7 mouse cellular contexts compared by ENCODE assay signal in genomic region chrX:136742241-136742640, GRCm38 (mm10). TPM values are rescaled to one million over a fixed set of nuclear protein-coding genes. Genes with fewer than 3 reads are reported as not detected.
DNase-seq lines count a peak whose midpoint lies in the region; ATAC-seq and TF ChIP-seq lines count a peak whose summit lies in the region.

No protein-coding gene starts in this region.

- TF ChIP-seq POLR2A in thymus, adult 2 months (IDR thresholded peaks at IDR 0.05; ENCODE audit: control insufficient read depth, extremely low read depth, insufficient read depth, low read length, poor library complexity), result no peak

- no peak for ATAC-seq in forebrain, embryonic 14.5 days
- ATAC-seq in midbrain, embryonic 15.5 days (replicated peaks), result no peak
- no peak for ATAC-seq in megakaryocyte-erythroid progenitor cell, adult 5-6 weeks (replicated peaks; ENCODE audit: low FRiP score, low TSS enrichment, poor library complexity, severe bottlenecking)

- H3K4me3 ChIP-seq in thymus, adult 2 months (ENCODE audit: control insufficient read depth, insufficient read depth, low read length), result peak overlapping the region; percentile 63
- H3K4me3 ChIP-seq in forebrain, embryonic 14.5 days (ENCODE audit: low read depth, low read length), result peak overlapping the region; percentile 52
- H3K4me3 ChIP-seq in midbrain, embryonic 15.5 days, result peak overlapping the region; percentile 52

- no peak for TF ChIP-seq CTCF in thymus, adult 2 months (IDR thresholded peaks at IDR 0.05; ENCODE audit: borderline replicate concordance, control insufficient read depth, extremely low read depth, insufficient read depth, low read length, poor library complexity)

- DNase-seq in thymus, adult 2 months, result peak; percentile 11
- no peak for DNase-seq in thymus, postnatal 0 days (ENCODE audit: low spot score)
- no peak for DNase-seq in forebrain, embryonic 14.5 days (ENCODE audit: low spot score)
- DNase-seq in kidney, postnatal 25 days, result peak; percentile 5 to 37
- DNase-seq in urinary bladder, postnatal 25 days (ENCODE audit: low spot score), result no peak

- 9% methylated on average over 10 of the region's 10 CpGs for WGBS in thymus, adult 2 months
- WGBS in forebrain, embryonic 14.5 days, result 40% methylated on average over 10 of the region's 10 CpGs
- 21% methylated on average over 10 of the region's 10 CpGs for WGBS in midbrain, embryonic 15.5 days

- no peaks in the 10 kb centered on the region for H3K9me3 ChIP-seq in forebrain, embryonic 14.5 days (replicated peaks; ENCODE audit: control insufficient read depth, low read length)
- no peaks in the 10 kb centered on the region for H3K9me3 ChIP-seq in midbrain, embryonic 15.5 days

- H3K4me1 ChIP-seq in thymus, adult 2 months (replicated peaks; ENCODE audit: control insufficient read depth, insufficient read depth, low read length), result no peaks in the 10 kb centered on the region
- peaks cover 7% of the 10 kb centered on the region; the same call in 1 of the 2 replicates for H3K4me1 ChIP-seq in forebrain, embryonic 14.5 days (ENCODE audit: control insufficient read depth, insufficient read depth, low read length)
- H3K4me1 ChIP-seq in midbrain, embryonic 15.5 days, result peaks cover 8% of the 10 kb centered on the region

- peak overlapping the region; percentile 52 for H3K9ac ChIP-seq in forebrain, embryonic 14.5 days (ENCODE audit: low read length)
- H3K9ac ChIP-seq in midbrain, embryonic 15.5 days, result peak overlapping the region; percentile 48; the same call in 1 of the 2 replicates

- peaks cover 3% of the 10 kb centered on the region; the same call in 1 of the 2 replicates for H3K36me3 ChIP-seq in thymus, adult 2 months (ENCODE audit: control insufficient read depth, insufficient read depth, low read length)
- H3K36me3 ChIP-seq in forebrain, embryonic 14.5 days (ENCODE audit: control insufficient read depth, insufficient read depth, low read length), result 0 out of 2 replicates have a peak, but pooled peaks cover 3% of the 10 kb centered on the region
- H3K36me3 ChIP-seq in midbrain, embryonic 15.5 days (replicated peaks), result no peaks in the 10 kb centered on the region

- H3K27ac ChIP-seq in thymus, adult 2 months (ENCODE audit: control insufficient read depth, insufficient read depth, low read length), result peak overlapping the region; percentile 88
- H3K27ac ChIP-seq in forebrain, embryonic 14.5 days (ENCODE audit: low read depth, low read length), result peak overlapping the region; percentile 86; the same call in 1 of the 2 replicates
- H3K27ac ChIP-seq in midbrain, embryonic 15.5 days, result peak overlapping the region; percentile 93

- H3K4me2 ChIP-seq in forebrain, embryonic 14.5 days (ENCODE audit: low read length), result peak overlapping the region; percentile 56
- H3K4me2 ChIP-seq in midbrain, embryonic 15.5 days, result peak overlapping the region; percentile 50

- no peaks in the 10 kb centered on the region for H3K27me3 ChIP-seq in thymus, adult 2 months (ENCODE audit: control insufficient read depth, insufficient read depth, low read length)
- H3K27me3 ChIP-seq in forebrain, embryonic 14.5 days (replicated peaks; ENCODE audit: control insufficient read depth, insufficient read depth, low read length), result no peaks in the 10 kb centered on the region
- H3K27me3 ChIP-seq in midbrain, embryonic 15.5 days (replicated peaks), result no peaks in the 10 kb centered on the region

RNA-seq across cellular contexts. Expression of gene Morf4l2, which starts 1.2 kb away (rescaled TPM):
- 27.7 and 37.1 TPM in 2 replicates for polyA plus RNA-seq in thymus, adult 2 months (2012; rRNA removed)
- 243 and 259 TPM in 2 replicates for polyA plus RNA-seq in thymus, postnatal 0 days (2015; fragmentation: Nextera tagmentation; extraction: Ambion mirVana)
- 633 and 666 TPM in 2 replicates for polyA plus RNA-seq in forebrain, embryonic 14.5 days (2014; fragmentation: Nextera tagmentation; extraction: Ambion mirVana)
- polyA plus RNA-seq in midbrain, embryonic 15.5 days (2015; fragmentation: Nextera tagmentation; extraction: Ambion mirVana), result 558 and 567 TPM in 2 replicates
- 244 and 291 TPM in 2 replicates for total RNA-seq in megakaryocyte-erythroid progenitor cell, adult 5-6 weeks (2014; fragmentation: Nextera tagmentation)
- total RNA-seq in megakaryocyte-erythroid progenitor cell, adult 5-6 weeks (2017), result 999 and 1,143 TPM in 2 replicates

RNA-seq across cellular contexts. Expression of gene Tceal1, which starts 34.5 kb away (rescaled TPM):
- polyA plus RNA-seq in thymus, adult 2 months (2012; rRNA removed), result 0.06 and 0.18 TPM in 2 replicates
- 0.66 and 0.73 TPM in 2 replicates for polyA plus RNA-seq in thymus, postnatal 0 days (2015; fragmentation: Nextera tagmentation; extraction: Ambion mirVana)
- 23.3 and 24.9 TPM in 2 replicates for polyA plus RNA-seq in forebrain, embryonic 14.5 days (2014; fragmentation: Nextera tagmentation; extraction: Ambion mirVana)
- 21.3 and 22.1 TPM in 2 replicates for polyA plus RNA-seq in midbrain, embryonic 15.5 days (2015; fragmentation: Nextera tagmentation; extraction: Ambion mirVana)
- total RNA-seq in megakaryocyte-erythroid progenitor cell, adult 5-6 weeks (2014; fragmentation: Nextera tagmentation), result 0.42 and 2.9 TPM in 2 replicates
- 3.7 and 6.7 TPM in 2 replicates for total RNA-seq in megakaryocyte-erythroid progenitor cell, adult 5-6 weeks (2017)

RNA-seq across cellular contexts. Expression of gene Glra4, which starts 37.7 kb away (rescaled TPM):
- polyA plus RNA-seq in thymus, adult 2 months (2012; rRNA removed), result not detected in 2 replicates
- not detected in 2 replicates for polyA plus RNA-seq in thymus, postnatal 0 days (2015; fragmentation: Nextera tagmentation; extraction: Ambion mirVana)
- polyA plus RNA-seq in forebrain, embryonic 14.5 days (2014; fragmentation: Nextera tagmentation; extraction: Ambion mirVana), result not detected in 2 replicates
- 0.11 TPM in 1 of 2 replicates, not detected in the other for polyA plus RNA-seq in midbrain, embryonic 15.5 days (2015; fragmentation: Nextera tagmentation; extraction: Ambion mirVana)
- total RNA-seq in megakaryocyte-erythroid progenitor cell, adult 5-6 weeks (2014; fragmentation: Nextera tagmentation), result not detected in 2 replicates
- total RNA-seq in megakaryocyte-erythroid progenitor cell, adult 5-6 weeks (2017), result not detected in 2 replicates

Comparison
In these comparisons a context has a peak if more than half of its experiments do, and no peak if none do; other contexts are left out.
1. DNase-seq: peak in thymus, adult 2 months (single experiment) and kidney, postnatal 25 days (2 of 2); none in thymus, postnatal 0 days (single experiment), forebrain, embryonic 14.5 days (single experiment) and urinary bladder, postnatal 25 days (single experiment).
2. RNA of gene Tceal1, which starts 34.5 kb away (polyA plus RNA-seq): 23.3 to 24.9 TPM in forebrain, embryonic 14.5 days and 21.3 to 22.1 TPM in midbrain, embryonic 15.5 days; 0.66 to 0.73 TPM in thymus, postnatal 0 days and 0.06 to 0.18 TPM in thymus, adult 2 months; every median in the first group is over 10 times any median in the second.
3. Peak in every context shown above with its lines, with median percentiles within 50 percentile points of each other: H3K27ac ChIP-seq and H3K4me3 ChIP-seq.